Comparison of ENCODE assay signal across 13 mouse cellular contexts in genomic region chr4:111498751-111499150, GRCm38 (mm10).
DNase-seq lines count a peak whose midpoint lies in the region.
"Had no signal": no experiment of that assay in that cellular context is flagged by ENCODE, and none has a peak within 500 bp of the region (broad histone marks: within the 10 kb centered on the region; RNA-seq: fewer than 3 reads in every experiment).

No protein-coding gene starts in this region.

- H3K27ac ChIP-seq in embryonic facial prominence, embryonic 10.5 days (replicated peaks) = no peak overlapping the region
- H3K27ac ChIP-seq: liver, embryonic 12.5 days had no signal

- intact Hi-C loops in left cerebral cortex, postnatal 4 days (cut with DNase I) = no loop called here
- intact Hi-C loops in left cerebral cortex, postnatal 14 days (cut with DNase I) = loop anchor here (5.0 kb wide), 1 partner anchor 171 kb away; no protein-coding TSS in a partner anchor

- no peaks in the 10 kb centered on the region for H3K4me1 ChIP-seq in embryonic facial prominence, embryonic 10.5 days
- H3K4me1 ChIP-seq: heart, embryonic 12.5 days had no signal

- H3K9me3 ChIP-seq in embryonic facial prominence, embryonic 10.5 days = no peaks in the 10 kb centered on the region
- H3K9me3 ChIP-seq: heart, embryonic 12.5 days; liver, embryonic 12.5 days had no signal

- WGBS in embryonic facial prominence, embryonic 10.5 days = 80% methylated on average over 3 of the region's 3 CpGs

- no peaks in the 10 kb centered on the region for H3K36me3 ChIP-seq in embryonic facial prominence, embryonic 10.5 days (replicated peaks)
- H3K36me3 ChIP-seq: heart, embryonic 12.5 days; liver, embryonic 12.5 days had no signal

- no peaks in the 10 kb centered on the region for H3K27me3 ChIP-seq in embryonic facial prominence, embryonic 10.5 days (replicated peaks; ENCODE audit: low read depth, poor library complexity, severe bottlenecking)
- H3K27me3 ChIP-seq: heart, embryonic 12.5 days; liver, embryonic 12.5 days had no signal

- H3K4me3 ChIP-seq in embryonic facial prominence, embryonic 10.5 days = no peak overlapping the region
- H3K4me3 ChIP-seq: heart, embryonic 12.5 days; liver, embryonic 12.5 days had no signal

- DNase-seq in left cerebral cortex, adult 11 months (ENCODE audit: low spot score) = peak; percentile 66
- DNase-seq in left cerebral cortex, postnatal 4 days = no peak
- peak; percentile 84 for DNase-seq in layer of hippocampus, adult 9-11 months
- DNase-seq in left cerebral cortex, postnatal 14 days (ENCODE audit: low spot score in 2 of 2) = peak; percentile 69 to 83
- peak; percentile 88 for DNase-seq in telencephalon, adult 2 months (ENCODE audit: low read depth, low spot score)
- DNase-seq in lung, postnatal 4 days = no peak
- DNase-seq in embryonic facial prominence, embryonic 10.5 days (ENCODE audit: low spot score) = no peak
- no peak for DNase-seq in kidney, postnatal 25 days
- DNase-seq: adrenal gland, adult 8-10 months; B cell, adult 2 months; kidney, postnatal 36 days had no signal

Comparison
In these comparisons a context has a peak if more than half of its experiments do, and no peak if none do; other contexts are left out.
1. DNase-seq: peak in left cerebral cortex, adult 11 months (single experiment), layer of hippocampus, adult 9-11 months (single experiment), left cerebral cortex, postnatal 14 days (2 of 2) and telencephalon, adult 2 months (single experiment); none in left cerebral cortex, postnatal 4 days (single experiment), lung, postnatal 4 days (0 of 2), embryonic facial prominence, embryonic 10.5 days (single experiment) and kidney, postnatal 25 days (0 of 2).